Mouse (Mus musculus) embryo, embryonic 11 days (tissue): ENCODE measurements around the gene Tom1l2.
A peak's percentile ranks its signal among the peaks of the same experiment; 100 is the strongest.

Source experiments
- DNase-seq: peaks from one replicate; pipeline ENCODE4 v3.0.0-alpha.2; 2015

Tom1l2 gene

GRCm38 (mm10) chr11:60198651-60199050 is 154.1 kb downstream of the Tom1l2 start:
- no peak for DNase-seq

DNA sequence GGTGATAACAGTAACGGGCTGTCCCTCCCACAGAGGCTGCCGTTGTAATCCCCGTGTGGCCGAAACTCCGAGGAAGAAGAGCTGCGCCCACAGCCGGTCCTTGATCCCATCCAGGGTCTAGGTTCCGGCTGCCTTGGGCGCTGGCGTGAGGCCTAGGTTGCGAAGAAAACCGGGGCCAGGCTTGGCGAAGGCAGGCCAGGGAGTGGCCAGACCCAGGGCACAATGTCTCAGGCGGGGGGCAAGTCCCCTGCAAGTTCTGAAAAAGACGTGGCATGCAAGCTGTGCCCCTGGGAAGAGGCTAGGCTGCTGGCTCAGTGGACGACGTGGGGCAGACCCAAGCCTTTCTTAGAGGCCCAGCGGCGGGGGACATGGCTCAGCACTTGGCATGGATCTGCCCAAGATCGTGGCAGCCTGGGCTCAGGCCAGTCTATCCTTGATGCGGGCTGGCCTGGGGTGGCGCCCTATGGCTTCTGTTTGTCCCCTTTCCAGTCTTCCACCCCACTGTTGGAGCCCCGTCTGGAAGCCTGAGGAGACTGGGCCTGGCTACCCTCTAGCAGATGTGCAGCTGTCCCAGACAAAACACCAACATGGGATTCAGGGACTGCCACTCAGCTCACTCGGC is 154.6 kb downstream of the Tom1l2 start:
- DNase-seq: no peak

DNA sequence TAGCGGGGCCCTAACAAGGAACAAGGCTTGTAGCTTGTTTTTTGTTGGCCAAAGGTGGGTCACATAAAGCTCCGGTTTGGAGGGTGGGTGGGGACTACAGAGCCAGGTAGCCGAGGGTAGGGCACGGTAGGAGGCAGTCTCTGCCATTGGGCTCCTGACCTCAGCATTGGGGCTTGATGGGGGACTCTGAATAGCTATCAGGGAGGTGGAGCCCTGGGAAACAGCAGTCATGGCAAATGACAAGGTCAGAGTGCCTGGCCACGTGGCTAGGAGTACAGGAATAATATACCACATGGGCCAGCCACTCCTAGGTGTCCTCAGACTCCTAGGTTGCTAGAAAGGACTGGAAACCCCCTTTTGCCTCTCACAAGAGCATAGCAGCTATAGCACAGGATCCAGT is 156.4 kb downstream of the Tom1l2 start:
- DNase-seq: no peak

DNA sequence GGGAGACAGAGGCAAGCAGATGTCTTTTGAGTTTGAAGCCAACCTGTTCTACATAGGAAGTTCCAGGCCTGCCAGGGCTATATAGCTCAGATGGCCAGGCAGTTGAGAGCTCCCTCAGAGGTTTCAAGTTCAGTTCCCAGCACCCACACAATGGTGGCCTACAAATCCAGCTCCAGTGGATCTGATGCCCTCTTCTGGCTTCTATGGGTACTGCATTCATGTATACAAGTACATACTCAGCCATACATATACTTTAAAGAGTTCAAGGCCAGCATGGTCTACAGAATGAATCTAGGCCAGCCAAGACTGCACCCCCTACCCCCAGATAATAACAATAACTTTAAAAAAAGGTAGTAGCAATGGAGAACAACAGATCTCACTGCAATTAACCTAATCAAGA is 157.6 kb downstream of the Tom1l2 start:
- DNase-seq: no peak

DNA sequence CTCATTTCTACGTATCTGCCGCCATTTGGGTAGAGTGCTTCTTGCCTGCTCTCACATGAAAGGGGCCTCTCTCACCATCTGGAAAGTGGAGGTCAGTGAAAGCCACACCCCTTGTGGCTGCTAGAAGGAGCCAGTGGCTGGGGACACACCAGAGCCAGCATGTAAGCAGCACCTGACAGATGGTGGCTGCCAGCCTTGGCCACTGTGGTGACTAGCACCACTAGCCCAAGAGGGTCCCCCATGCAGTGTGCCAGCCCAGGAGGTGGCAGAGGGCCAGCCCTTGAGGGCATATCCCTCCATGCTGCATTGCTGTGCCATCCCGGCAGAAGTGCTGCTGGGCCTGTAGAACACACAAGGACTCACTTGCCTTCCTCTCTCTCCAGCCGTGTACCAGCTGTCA is 159.1 kb downstream of the Tom1l2 start:
- no peak for DNase-seq

GRCm38 (mm10) chr11:60192534-60192933 is 160.2 kb downstream of the Tom1l2 start:
- no peak for DNase-seq

GRCm38 (mm10) chr11:60190055-60190641 is 162.6 kb downstream of the Tom1l2 start:
- DNase-seq: no peak

- DNase-seq: no peak
Observed at GRCm38 (mm10) chr11:60189501-60190040, 163.1 kb downstream of the Tom1l2 start.

GRCm38 (mm10) chr11:60188275-60188853 is 164.3 kb downstream of the Tom1l2 start:
- DNase-seq: no peak

DNA sequence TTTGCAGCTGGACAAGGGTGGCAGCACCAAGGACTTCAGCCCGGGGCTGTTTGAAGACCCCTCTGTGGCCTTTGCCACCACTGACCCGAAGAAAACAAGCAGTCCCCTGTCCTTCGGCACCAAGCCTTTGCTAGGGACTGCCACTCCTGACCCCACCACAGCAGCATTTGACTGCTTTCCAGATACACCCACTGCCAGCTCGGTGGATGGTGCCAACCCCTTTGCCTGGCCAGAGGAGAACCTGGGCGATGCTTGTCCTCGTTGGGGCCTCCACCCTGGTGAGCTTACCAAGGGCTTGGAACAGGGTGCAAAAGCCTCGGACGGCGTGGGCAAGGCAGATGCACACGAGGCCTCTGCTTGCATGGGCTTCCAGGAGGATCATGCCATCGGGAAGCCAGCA is 165.6 kb downstream of the Tom1l2 start:
- DNase-seq: no peak

DNA sequence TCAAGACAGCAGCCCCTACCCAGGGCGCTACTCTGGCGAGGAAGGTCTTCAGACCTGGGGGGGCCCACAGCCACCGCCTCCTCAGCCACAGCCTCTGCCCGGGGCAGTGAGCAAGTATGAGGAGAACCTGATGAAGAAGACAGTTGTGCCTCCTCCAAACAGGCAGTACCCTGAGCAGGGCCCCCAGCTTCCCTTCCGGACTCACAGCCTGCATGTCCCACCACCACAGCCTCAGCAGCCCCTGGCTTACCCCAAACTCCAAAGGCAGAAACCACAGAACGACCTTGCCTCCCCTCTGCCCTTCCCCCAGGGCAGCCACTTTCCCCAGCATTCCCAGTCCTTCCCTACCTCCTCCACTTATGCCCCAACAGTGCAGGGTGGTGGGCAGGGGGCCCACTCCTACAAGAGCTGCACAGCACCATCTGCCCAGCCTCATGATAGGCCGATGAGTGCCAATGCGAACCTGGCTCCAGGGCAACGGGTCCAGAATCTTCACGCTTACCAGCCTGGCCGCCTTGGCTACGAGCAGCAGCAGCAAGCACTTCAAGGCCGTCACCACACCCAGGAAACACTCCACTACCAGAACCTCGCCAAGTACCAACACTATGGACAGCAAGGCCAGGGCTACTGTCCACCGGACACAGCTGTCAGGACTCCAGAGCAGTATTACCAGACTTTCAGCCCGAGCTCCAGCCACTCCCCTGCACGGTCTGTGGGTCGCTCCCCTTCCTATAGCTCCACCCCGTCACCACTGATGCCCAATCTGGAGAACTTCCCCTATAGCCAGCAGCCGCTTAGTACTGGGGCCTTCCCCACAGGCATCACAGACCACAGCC is 167.1 kb downstream of the Tom1l2 start:
- DNase-seq: no peak

DNA sequence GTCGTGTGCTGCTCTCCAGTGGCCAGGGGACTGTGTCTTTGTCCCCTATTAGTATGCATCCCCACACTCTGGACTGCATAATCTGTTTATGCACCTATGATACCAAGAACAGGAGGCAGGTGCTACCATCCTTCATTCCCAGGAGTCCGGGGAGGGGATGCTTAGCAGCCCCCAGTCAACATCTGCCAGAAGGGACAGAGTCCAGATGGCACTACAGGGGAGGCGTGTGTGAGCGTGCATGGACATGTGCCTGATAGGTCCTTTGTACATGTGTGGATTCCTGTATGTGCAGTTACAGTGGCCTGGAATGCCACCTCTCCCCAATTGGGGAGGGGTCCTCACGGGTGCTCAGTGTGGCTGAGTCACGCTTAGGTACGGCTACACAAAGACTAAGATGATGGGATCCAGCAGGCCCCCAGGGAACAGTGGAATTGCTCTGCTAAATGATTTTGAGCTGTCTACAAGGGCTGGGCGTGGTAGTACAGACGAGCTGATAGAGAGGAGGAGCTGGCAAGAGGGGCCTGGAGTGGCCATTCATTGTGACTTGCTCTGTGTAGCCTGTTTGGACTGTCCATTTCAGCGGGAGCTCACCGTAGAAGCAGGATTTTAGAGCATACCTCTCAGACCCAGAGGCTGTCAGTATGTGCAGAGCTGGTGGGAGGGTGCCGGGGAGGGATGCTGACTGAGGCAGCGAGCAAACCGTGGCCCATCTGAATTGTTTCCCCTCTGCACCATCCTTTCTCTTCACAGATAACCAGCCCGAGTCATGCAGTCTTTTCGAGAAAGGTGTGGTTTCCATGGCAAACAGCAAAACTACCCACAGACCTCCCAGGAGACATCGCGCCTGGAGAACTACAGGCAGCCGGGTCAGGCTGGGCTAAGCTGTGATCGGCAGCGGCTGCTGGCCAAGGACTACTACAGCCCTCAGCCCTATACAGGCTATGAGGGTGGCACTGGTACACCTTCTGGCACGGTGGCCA is 168.1 kb downstream of the Tom1l2 start:
- no peak for DNase-seq

DNA sequence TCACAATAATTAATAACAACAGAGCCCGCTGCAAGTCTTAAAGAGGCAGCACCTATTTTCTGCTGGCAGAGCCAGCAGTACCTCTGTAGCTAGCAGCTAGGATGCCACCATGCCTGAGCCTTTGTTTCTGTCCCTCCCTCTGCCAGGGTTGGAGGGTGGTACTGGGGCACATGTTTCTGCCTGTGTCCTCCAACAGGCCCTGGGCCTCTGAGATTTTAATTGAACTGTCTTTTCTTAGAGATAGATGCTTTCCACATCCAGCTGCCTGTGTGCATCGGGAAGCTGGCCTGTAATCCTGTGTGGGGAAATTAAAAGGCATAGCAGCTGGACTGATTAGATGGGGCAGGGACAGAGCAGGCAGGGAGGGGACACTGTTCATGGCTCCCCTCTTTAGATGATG is 170.0 kb downstream of the Tom1l2 start:
- DNase-seq: no peak

- DNase-seq: no peak
Observed at GRCm38 (mm10) chr11:60182116-60182670, 170.5 kb downstream of the Tom1l2 start.

- DNase-seq: no peak
Observed at GRCm38 (mm10) chr11:60178506-60178905, 174.2 kb downstream of the Tom1l2 start.

DNA sequence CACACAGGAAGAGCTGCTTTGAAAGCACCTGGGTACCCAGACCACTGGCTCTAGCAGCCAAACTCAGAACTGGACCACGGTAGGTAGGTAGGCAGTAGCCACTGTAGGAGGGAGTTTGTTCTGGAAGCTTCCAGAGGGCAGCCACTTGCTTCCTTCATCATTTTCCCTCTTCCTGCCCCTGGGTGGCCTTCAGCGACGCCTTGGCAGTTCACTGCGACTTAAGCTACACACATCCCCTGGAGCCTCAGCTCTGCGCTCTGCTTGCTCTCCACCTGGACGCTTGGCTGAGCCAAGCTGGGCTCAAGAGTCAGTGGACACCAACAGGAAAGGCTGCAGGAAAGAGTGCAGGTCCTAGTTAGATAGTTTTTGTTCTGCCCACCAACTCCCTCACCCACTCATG is 174.7 kb downstream of the Tom1l2 start:
- DNase-seq: no peak

DNA sequence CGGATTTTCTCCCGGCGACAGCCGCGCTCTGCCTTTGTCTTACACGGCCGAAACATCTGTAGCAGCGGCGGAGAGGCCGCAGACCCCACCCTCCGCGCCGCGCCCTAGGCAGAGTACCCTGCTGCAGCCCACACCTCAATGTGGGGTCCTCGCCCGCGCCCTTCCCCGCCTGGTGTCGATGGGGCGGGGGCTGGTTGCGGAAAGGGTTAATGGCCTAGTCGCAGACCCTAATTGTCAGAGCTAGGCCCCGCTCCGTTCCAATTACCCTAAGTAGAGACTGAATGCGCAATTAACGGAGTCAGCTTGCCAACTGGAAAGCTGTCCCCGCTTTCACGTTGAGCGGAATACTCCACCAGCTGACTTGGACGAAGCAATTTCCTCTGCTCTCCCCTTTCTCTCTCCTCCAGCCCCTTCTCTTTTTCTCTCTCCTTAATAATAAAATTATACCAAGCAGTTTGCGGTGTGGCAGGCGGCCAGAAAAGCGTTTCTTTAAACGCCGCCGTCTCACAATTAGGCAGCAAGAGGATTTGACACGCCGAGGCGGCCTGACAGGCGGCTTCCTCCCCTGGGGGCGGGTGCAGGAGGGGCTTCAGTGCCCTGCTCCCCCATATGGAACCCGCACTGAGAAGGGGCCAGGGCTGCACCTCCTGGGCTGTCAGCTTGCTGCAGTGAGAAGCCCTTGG is 175.6 kb downstream of the Tom1l2 start:
- DNase-seq: peak; percentile 61
